Mouse (Mus musculus): ENCODE data around the gene Isca2.
A peak's percentile ranks its signal among the peaks of the same experiment; 100 is the strongest.

Gene Isca2

DNA sequence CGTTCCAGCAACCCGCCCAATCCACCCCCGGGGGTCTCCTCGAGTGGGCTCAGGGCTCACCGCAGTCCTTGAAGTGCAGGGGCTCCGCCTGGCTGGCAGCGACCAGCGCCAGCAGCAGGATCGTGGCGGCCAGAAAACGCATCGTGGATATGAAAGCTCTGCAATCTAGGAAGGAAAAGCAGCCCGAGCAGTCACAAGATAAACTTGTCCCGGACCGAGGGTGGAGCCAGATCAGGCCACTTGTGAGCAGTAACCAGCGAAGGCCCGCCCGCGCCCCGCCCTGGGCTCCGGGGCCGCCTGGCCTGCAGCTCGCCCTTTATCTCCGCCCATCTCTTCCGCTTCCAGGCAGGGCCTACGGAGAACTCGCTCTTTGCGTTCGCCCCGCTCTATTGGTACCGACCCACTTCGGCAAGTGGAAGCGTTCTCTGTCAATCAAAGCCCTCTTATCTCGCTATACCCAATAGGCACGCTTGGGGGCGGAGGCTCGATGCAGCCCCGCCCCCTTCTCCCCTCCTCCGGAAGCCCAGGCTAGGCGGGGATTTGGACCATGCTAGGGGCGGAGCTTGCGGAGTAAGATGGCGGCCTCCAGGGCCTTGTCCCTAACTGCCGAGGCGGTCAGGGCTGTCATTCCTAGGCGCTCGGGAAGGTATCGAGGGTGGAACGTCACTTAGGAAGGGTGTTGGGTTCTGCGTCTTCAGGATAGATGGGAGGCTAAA lies at the start of gene Isca2, which contains the start of gene Npc2:
Gene Isca2, plus strand, starts transcription at position 526 of the 716 bp plus-strand sequence.
Gene Npc2, minus strand, starts transcription at position 427 of the 716 bp plus-strand sequence.
- DNase-seq (ENCODE audit: low read depth): peak; percentile 97

DNA sequence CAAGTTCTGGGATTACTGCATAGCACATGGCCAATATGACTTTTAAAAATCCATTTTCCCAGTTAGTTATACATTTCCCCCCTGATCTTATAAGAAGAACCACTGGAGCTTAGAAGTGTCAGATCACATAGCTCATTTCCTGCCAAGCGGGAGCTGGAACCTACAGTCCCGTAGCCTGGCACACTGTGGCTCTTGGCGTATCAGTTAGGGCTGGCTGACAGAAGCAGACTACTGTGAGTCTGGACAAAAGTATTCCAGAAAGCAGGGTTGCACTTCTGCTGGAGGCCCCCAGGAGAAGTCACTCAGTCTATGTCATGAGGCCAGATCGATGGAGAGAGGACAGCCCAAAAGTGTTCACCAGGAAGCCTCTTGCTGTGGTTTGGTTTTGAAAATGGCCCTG lies 46.7 kb upstream of the Isca2 start:
- no peak for DNase-seq (ENCODE audit: low read depth)

DNA sequence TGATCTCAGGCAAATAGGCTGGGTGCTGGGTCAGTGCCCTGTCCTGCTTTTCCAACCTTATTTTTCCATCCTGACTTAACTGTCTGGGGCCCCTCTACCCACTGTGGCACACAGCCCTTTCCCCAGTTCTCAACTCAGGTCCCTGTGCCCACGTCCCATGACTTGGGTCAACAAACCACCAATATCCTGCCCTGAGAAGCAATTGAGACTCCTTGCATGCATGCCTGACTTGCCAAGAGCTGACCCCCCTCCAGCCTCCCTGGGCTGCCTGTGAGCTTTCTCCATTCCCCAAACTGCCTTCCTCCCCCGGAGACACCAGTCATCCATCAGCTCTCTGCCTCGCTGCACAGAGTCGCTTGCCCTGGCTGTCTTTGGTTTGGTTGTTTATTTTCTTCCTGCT lies 46.1 kb upstream of the Isca2 start:
- no peak for DNase-seq (ENCODE audit: low read depth)

DNA sequence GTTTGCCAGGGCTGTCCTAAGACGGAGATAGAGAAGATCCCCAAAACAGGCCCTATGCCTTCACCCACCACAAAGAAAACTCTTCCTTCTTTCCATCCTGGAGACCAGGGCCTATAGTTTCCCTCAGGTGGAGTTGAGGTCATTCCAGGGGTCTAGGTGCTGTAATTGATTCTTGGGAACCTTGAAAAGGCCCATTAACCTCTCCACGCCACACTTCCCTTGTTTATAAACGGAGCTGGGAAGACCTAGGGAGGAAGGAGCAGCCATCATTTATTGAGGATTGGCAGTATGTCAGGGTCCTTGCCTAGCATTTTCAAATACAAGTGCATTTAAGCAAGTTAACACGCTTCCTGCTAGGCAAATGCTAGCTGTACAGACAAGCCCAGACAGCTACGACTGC lies 45.6 kb upstream of the Isca2 start:
- no peak for DNase-seq (ENCODE audit: low read depth)

- DNase-seq (ENCODE audit: low read depth): no peak
These were observed 44.6 kb upstream of the Isca2 start for GRCm38 (mm10) chr12:84728421-84728820.

DNA sequence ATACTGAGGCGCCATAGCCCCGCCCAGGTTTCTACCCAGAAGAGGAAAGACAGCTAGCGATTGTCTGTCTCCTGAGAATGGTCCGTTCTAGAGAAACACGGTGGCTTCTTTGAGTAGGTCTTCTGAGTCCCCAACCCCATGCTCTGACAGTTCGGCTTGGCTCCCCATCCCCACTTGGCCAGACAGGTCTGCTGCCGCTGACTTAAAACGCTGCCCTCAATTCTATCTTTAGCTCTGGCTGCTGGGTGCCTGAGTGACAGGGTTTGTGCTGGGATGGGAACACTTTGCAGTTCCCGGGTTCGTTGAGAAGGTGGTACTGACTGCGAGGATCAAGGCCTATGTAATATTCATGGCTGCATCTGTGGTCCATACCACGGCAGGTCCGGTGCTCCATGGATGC lies 39.7 kb upstream of the Isca2 start:
- DNase-seq (ENCODE audit: low read depth): no peak

DNA sequence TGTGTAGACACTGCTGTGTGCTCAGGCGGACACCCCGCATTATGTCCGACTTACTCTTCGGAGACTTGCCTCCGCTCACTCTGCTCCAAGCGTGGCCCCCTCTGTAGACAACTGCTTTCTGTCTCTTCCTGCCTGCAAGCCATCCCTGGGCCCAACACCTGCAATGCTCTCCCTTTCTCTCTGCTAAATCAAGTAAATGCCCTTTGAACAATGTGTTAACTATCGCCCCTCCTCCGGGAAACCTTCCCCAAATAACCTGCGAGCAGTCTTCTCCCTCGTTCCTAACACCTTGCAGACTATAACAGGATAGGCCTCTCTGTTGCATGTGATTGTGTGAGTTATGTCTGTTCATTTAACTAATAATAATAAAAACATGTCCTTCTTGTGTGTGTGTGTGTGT lies 29.6 kb upstream of the Isca2 start:
- DNase-seq (ENCODE audit: low read depth): no peak

DNA sequence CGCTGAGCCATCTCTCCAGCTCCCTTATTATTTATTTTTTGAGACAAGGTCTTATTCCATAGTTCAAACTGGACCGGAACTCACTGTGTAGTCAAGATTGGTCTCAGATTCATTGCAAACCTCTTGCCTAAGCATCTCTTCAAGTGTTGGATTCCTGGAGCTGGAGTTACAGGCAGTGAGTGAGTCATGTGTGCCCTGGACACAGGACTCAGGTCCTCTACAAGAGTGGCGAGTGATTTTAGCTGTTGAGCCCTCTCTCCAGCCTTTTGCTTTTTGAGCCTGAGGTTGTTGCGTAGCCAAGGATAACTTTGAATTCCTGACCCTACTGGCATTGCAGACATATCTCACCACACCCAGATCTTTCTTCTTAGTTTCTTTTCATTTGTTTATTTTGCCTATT lies 27.4 kb upstream of the Isca2 start:
- DNase-seq (ENCODE audit: low read depth): no peak

DNA sequence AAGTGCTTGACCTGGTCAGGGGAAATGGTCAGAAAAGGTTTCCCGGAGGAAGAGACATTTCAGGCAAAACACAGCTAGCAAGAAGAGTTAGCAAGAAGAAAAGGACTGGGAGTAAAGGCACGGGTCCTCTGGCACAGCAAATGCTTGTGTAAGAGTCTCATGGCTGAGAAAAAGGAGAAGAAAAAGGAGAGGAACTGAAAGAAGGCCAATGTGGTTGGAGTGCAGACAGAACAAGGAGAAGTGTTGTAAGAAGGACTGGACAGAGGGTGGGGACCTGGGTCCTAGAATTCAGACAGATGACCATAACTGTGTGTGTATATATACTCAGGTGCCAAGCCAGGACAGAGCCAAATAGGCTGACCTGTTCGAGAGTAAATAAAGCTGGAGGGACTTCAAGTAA lies 24.9 kb upstream of the Isca2 start:
- DNase-seq (ENCODE audit: low read depth): no peak

DNA sequence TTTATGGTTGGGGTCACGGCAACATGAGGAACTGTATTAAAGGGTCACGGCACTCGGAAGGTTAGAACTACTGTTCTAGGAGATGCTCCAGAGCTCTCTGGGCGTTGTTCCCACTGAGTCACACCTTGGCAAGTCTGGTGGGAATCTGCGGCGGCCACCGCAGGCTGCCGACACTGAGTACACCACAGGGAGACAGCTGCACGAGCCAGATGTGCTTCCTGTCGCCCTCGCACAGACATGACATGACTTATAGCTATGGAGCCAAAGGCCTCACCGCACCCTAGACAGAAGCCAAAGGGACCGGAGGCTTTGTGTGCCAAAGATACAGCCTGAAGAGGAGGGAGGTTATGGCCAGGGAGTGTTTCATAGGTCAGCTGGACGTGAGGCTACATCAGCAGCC lies 22.4 kb upstream of the Isca2 start:
- DNase-seq (ENCODE audit: low read depth): no peak

DNA sequence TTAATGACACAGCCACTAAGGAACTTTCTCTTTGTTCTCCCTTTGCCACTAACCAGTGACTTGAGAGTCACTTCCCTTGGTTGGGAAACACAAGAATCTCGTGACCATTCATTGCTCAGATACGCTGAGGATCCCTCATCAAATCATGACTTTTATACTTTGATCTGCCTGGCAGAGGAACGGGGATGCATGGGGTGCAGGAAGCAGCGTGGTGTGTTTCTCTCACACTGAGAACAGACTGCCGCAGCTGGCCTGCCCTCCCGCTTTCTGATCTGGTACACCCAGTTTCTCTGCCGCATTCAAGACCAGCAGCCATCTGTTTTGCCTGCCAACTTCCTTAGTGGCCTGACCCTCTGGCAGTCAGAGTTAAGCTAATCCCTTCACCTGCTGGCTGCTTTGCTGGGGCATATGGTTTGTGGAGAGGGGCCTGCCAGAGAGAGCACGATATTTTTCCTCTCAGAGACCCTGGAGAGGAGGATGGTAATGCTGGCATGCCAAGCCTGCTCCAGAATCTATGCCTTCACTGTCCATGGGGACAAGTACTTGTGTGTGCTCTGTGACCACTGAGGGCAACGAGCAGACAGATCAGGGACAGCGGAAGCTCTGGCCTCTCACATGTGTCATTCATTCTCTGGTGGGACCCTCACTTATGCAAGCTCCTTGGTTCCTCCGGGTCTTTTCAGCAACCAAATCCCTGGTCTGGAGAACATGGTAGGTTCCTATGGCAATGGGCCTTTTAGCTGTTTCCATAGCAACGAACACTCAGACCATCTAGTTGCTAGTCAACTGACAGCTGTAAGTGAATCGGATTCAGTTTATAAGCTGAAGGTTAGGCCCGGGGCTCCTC lies 20.7 kb upstream of the Isca2 start:
- no peak for DNase-seq (ENCODE audit: low read depth)

- peak; percentile 51 for DNase-seq (ENCODE audit: low read depth)
These were observed 17.9 kb upstream of the Isca2 start for GRCm38 (mm10) chr12:84755008-84755695.

- no peak for DNase-seq (ENCODE audit: low read depth)
These were observed 17.0 kb upstream of the Isca2 start for GRCm38 (mm10) chr12:84756016-84756415.

- DNase-seq (ENCODE audit: low read depth): peak; percentile 43
These were observed 14.0 kb upstream of the Isca2 start for GRCm38 (mm10) chr12:84759063-84759462.

GRCm38 (mm10) chr12:84762532-84762931 lies 10.5 kb upstream of the Isca2 start:
- no peak for DNase-seq (ENCODE audit: low read depth)

GRCm38 (mm10) chr12:84763577-84764218 lies 9.4 kb upstream of the Isca2 start:
- DNase-seq (ENCODE audit: low read depth): no peak

- DNase-seq (ENCODE audit: low read depth): no peak
These were observed 8.3 kb upstream of the Isca2 start for GRCm38 (mm10) chr12:84764756-84765155.

- DNase-seq (ENCODE audit: low read depth): no peak
These were observed 7.5 kb upstream of the Isca2 start for GRCm38 (mm10) chr12:84765506-84765905.

- no peak for DNase-seq (ENCODE audit: low read depth)
These were observed 6.8 kb upstream of the Isca2 start for GRCm38 (mm10) chr12:84766113-84766735.

GRCm38 (mm10) chr12:84767510-84767909 lies 5.5 kb upstream of the Isca2 start:
- no peak for DNase-seq (ENCODE audit: low read depth)

DNA sequence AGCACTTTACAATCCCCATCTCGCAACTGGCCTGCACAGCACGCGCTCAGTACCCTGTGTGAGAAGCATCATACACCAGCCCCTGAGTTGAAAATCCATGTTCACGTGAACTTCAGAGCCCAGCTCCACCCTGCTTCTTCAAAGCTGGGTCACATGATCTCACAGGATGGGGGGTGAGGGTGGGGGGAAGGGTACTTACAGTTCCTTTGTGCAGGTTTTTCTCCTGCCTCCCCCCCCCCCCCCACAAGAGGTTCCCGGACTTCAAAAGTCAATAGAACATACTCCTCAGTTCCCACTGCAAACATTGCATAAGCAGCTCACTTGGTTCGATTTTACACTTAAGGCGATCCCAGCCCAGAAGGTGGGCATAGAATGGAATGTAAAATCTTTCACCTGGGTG lies 3.4 kb upstream of the Isca2 start:
- no peak for DNase-seq (ENCODE audit: low read depth)
